Mouse (Mus musculus): Measurements from ENCODE around the gene AU022252. TPM values are rescaled to one million over a fixed set of nuclear protein-coding genes. Genes with fewer than 3 reads are reported as not detected.

AU022252 gene
- total and polyA plus RNA-seq, 2 experiments from 2014 or later = 22.7 to 23.2 TPM

DNA sequence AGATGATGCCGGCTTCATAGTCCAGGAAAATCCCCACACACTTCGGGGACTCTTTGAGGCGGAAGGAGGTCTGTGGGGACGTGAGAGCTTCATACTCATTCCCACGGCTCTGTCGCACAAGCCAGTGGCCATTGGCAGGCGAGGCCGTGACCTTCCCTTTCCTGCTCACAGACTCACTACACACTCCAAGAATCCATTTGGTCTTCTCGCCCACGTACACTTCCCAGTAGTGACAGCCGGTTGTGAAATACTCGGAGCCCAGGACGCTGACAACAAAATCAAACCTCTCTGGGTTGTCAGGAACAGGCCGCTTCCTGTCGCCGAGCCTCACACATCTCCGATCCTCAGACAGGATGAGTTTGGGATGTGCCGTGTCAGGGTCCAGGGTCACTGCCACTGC lies 54.2 kb downstream of the AU022252 start:
- WGBS = 86% methylated on average over 18 of the region's 18 CpGs
- Histone ChIP-seq H3K4me3 (ENCODE audit: low read depth, low read length) (no peak overlapping the region), H3K4me1 (ENCODE audit: insufficient read depth) (no peaks in the 10 kb centered on the region), H3K9ac (no peak overlapping the region), H3K9me3 (ENCODE audit: low read length) (no peaks in the 10 kb centered on the region), H3K27me3 (ENCODE audit: insufficient read depth, low read length) (no peaks in the 10 kb centered on the region), H3K27ac (ENCODE audit: low read depth, low read length) (no peak overlapping the region), H3K36me3 (ENCODE audit: insufficient read depth) (no peaks in the 10 kb centered on the region), H3K4me2 (ENCODE audit: low read depth) (no peak overlapping the region)
- no peak for DNase-seq
- ATAC-seq = no peak
- TF ChIP-seq CTCF (IDR thresholded peaks at IDR 0.05; ENCODE audit: low read depth) = no peak

DNA sequence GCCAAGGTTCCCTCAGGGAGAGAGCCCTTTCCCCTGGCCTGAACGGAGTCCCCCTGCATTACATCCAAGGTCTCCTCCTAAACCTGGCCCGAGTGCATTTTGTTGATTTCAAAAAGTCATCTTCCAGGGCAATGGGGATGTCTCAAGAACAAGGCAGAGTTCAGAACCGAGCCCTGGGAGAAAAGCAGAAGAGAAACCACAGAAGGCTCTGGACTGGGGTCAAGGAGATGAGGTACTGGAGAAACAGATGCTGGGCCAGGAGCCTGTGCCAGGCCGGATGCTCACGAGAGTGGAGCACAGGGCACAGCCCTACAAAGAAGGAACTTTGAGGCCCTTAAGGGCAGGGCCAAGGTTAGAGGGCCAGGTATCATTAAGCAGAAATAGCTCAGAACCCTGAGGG lies 54.8 kb downstream of the AU022252 start:
- ATAC-seq = no peak
- Histone ChIP-seq H3K27me3 (ENCODE audit: insufficient read depth, low read length) (no peaks in the 10 kb centered on the region), H3K9me3 (ENCODE audit: low read length) (no peaks in the 10 kb centered on the region), H3K36me3 (ENCODE audit: insufficient read depth) (no peaks in the 10 kb centered on the region), H3K9ac (no peak overlapping the region), H3K27ac (ENCODE audit: low read depth, low read length) (no peak overlapping the region), H3K4me1 (ENCODE audit: insufficient read depth) (peaks cover 4% of the 10 kb centered on the region; the same call in 1 of the 2 replicates), H3K4me2 (ENCODE audit: low read depth) (no peak overlapping the region), H3K4me3 (ENCODE audit: low read depth, low read length) (no peak overlapping the region)
- no peak for TF ChIP-seq CTCF (IDR thresholded peaks at IDR 0.05; ENCODE audit: low read depth)
- no peak for DNase-seq
- WGBS = 85% methylated on average over 5 of the region's 5 CpGs

GRCm38 (mm10) chr4:119173851-119174453 lies 58.6 kb downstream of the AU022252 start, which contains the start of gene Zfp691:
Zfp691 (minus strand) TSS chr4:119174195.
- no peaks in the 10 kb centered on the region for H3K9me3 ChIP-seq (ENCODE audit: low read length)
- DNase-seq (peak; percentile 95), ATAC-seq (peak; percentile 100)
- no peaks in the 10 kb centered on the region for H3K27me3 ChIP-seq (ENCODE audit: insufficient read depth, low read length)
- H3K4me2 ChIP-seq (ENCODE audit: low read depth) = peak within 1 kb of the TSS; percentile 63
- peak within 1 kb of the TSS; percentile 35; the same call in 1 of the 2 replicates for H3K27ac ChIP-seq (ENCODE audit: low read depth, low read length)
- H3K4me3 ChIP-seq (ENCODE audit: low read depth, low read length) = peak within 1 kb of the TSS; percentile 84
- TF ChIP-seq CTCF (IDR thresholded peaks at IDR 0.05; ENCODE audit: low read depth) = no peak
- H3K4me1 ChIP-seq (ENCODE audit: insufficient read depth) = peaks cover 4% of the 10 kb centered on the region; the same call in 1 of the 2 replicates
- H3K36me3 ChIP-seq (ENCODE audit: insufficient read depth) = peaks cover 9% of the 10 kb centered on the region
- WGBS = 1% methylated on average over 40 of the region's 40 CpGs
- H3K9ac ChIP-seq = peak within 1 kb of the TSS; percentile 71

DNA sequence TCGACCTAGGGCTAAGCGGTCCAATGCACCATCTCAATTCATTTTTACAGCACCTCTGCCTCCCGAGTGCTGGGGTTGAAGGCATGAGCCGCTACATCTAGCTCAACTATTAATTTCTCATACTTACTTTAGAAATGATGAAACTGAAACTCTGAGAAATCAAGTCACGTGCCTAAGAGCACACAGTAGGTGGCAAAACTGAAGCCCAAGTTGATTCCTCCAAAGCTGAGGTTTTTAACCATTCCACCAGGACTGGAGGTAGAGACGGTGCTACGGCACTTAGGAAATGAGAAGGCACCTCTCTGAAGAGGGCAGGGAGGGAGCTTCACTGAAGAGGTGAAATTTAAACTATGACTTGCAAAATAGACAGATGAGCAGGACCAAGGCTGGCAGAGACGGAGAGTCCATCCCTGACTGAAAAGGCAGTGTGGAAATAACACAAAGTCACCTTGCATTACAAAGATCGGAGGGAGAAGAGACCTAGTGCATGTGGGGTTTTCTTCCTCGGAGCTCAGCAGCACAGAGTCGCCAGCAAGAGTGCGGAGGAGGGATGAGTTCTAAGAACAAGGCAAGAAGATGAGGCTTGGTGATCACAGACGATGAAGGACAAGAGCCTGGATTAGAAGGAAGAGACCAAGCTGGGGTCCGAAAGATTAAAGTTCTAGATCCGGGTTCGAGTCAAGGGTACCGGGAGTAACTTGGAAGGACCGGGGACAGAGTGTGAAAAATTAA lies 59.4 kb downstream of the AU022252 start:
- Histone ChIP-seq H3K27ac (ENCODE audit: low read depth, low read length) (no peak overlapping the region), H3K27me3 (ENCODE audit: insufficient read depth, low read length) (no peaks in the 10 kb centered on the region), H3K36me3 (ENCODE audit: insufficient read depth) (peaks cover 9% of the 10 kb centered on the region), H3K4me1 (ENCODE audit: insufficient read depth) (peaks cover 4% of the 10 kb centered on the region; the same call in 1 of the 2 replicates), H3K4me2 (ENCODE audit: low read depth) (peak overlapping the region; percentile 63), H3K9ac (peak overlapping the region; percentile 71), H3K4me3 (ENCODE audit: low read depth, low read length) (peak overlapping the region; percentile 84), H3K9me3 (ENCODE audit: low read length) (no peaks in the 10 kb centered on the region)
- 40% methylated on average over 18 of the region's 18 CpGs for WGBS
- DNase-seq (no peak), ATAC-seq (no peak)
- no peak for TF ChIP-seq CTCF (IDR thresholded peaks at IDR 0.05; ENCODE audit: low read depth)

GRCm38 (mm10) chr4:119167663-119168062 lies 64.8 kb downstream of the AU022252 start:
- TF ChIP-seq CTCF (IDR thresholded peaks at IDR 0.05; ENCODE audit: low read depth) = peak; percentile 89
- H3K9me3 ChIP-seq (ENCODE audit: low read length) = no peaks in the 10 kb centered on the region
- no peak overlapping the region for H3K9ac ChIP-seq
- H3K4me1 ChIP-seq (ENCODE audit: insufficient read depth) = no peaks in the 10 kb centered on the region
- no peak overlapping the region for H3K4me2 ChIP-seq (ENCODE audit: low read depth)
- no peaks in the 10 kb centered on the region for H3K27me3 ChIP-seq (ENCODE audit: insufficient read depth, low read length)
- H3K36me3 ChIP-seq (ENCODE audit: insufficient read depth) = peaks cover 9% of the 10 kb centered on the region
- ATAC-seq (peak; percentile 53), DNase-seq (peak; percentile 90)
- H3K4me3 ChIP-seq (ENCODE audit: low read depth, low read length) = no peak overlapping the region
- 2% methylated on average over 4 of the region's 4 CpGs for WGBS
- H3K27ac ChIP-seq (ENCODE audit: low read depth, low read length) = no peak overlapping the region

- Histone ChIP-seq H3K4me2 (ENCODE audit: low read depth) (no peak overlapping the region), H3K9me3 (ENCODE audit: low read length) (no peaks in the 10 kb centered on the region), H3K9ac (no peak overlapping the region), H3K4me3 (ENCODE audit: low read depth, low read length) (no peak overlapping the region), H3K27me3 (ENCODE audit: insufficient read depth, low read length) (no peaks in the 10 kb centered on the region), H3K27ac (ENCODE audit: low read depth, low read length) (no peak overlapping the region), H3K4me1 (ENCODE audit: insufficient read depth) (no peaks in the 10 kb centered on the region), H3K36me3 (ENCODE audit: insufficient read depth) (peaks cover 9% of the 10 kb centered on the region)
- 86% methylated on average over 4 of the region's 4 CpGs for whole genome bisulfite sequencing
- no peak for TF ChIP-seq CTCF (IDR thresholded peaks at IDR 0.05; ENCODE audit: low read depth)
- DNase-seq (no peak), ATAC-seq (no peak)
Observed at GRCm38 (mm10) chr4:119167068-119167467, 65.4 kb downstream of the AU022252 start.

DNA sequence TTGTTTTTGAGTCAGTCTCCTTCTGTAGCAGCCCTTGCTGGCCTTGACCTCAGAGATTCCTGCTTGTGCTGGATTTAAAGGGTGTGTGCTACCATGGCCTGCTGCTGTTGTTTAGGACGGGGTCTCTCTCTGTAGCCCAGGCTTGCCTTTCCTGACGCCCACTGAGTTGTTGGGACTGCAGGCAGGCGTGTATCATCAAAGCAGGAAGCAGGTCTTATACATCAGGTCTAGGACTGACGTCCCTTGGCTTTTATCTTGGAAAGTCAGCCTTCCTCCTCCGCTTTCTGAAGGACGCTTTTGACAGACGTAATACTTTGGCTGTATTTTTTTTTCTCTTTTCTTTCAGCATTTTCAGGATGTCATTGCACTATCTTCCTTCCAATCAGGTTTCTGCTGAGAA lies 66.6 kb downstream of the AU022252 start:
- Histone ChIP-seq H3K27me3 (ENCODE audit: insufficient read depth, low read length) (no peaks in the 10 kb centered on the region), H3K9ac (no peak overlapping the region), H3K27ac (ENCODE audit: low read depth, low read length) (no peak overlapping the region), H3K36me3 (ENCODE audit: insufficient read depth) (peaks cover 9% of the 10 kb centered on the region), H3K4me1 (ENCODE audit: insufficient read depth) (no peaks in the 10 kb centered on the region), H3K4me2 (ENCODE audit: low read depth) (no peak overlapping the region), H3K4me3 (ENCODE audit: low read depth, low read length) (no peak overlapping the region), H3K9me3 (ENCODE audit: low read length) (no peaks in the 10 kb centered on the region)
- no peak for TF ChIP-seq CTCF (IDR thresholded peaks at IDR 0.05; ENCODE audit: low read depth)
- 78% methylated on average over 7 of the region's 7 CpGs for WGBS
- ATAC-seq = no peak
- DNase-seq = no peak
